Mouse (Mus musculus): ENCODE measurements around the gene Tnfrsf8. TPM values are rescaled to one million over a fixed set of nuclear protein-coding genes. Genes with fewer than 3 reads are reported as not detected.

The Tnfrsf8 gene
- polyA plus RNA-seq, 1 experiment from 2014 or later = not detected

GRCm38 (mm10) chr4:145278231-145278630 is 36.7 kb downstream of the Tnfrsf8 start:
- ATAC-seq (ENCODE audit: insufficient number of reproducible peaks, insufficient read depth, low FRiP score, low read depth) = no peak
- H3K36me3 ChIP-seq (ENCODE audit: control insufficient read depth, insufficient read depth, low read length) = no peaks in the 10 kb centered on the region
- H3K4me2 ChIP-seq (ENCODE audit: low read length) = no peak overlapping the region
- no peak overlapping the region for H3K9ac ChIP-seq (ENCODE audit: low read length)
- H3K27ac ChIP-seq (replicated peaks in 1 of 2; ENCODE audit: control insufficient read depth in 1 of 2, insufficient read depth in 1 of 2, low read depth in 2 of 2, low read length in 2 of 2) = no peak overlapping the region
- no peak overlapping the region for H3K4me3 ChIP-seq (ENCODE audit: control insufficient read depth in 1 of 2, insufficient read depth in 1 of 2, low read depth in 1 of 2, low read length in 2 of 2)
- H3K9me3 ChIP-seq (ENCODE audit: control insufficient read depth, low read length) = no peaks in the 10 kb centered on the region
- no peaks in the 10 kb centered on the region for H3K27me3 ChIP-seq (ENCODE audit: control insufficient read depth, insufficient read depth, low read length)
- H3K4me1 ChIP-seq (ENCODE audit: control insufficient read depth in 2 of 2, insufficient read depth in 2 of 2, low read length in 2 of 2) = no peaks in the 10 kb centered on the region
- 93% methylated on average over 2 of the region's 2 CpGs for WGBS

- no peaks in the 10 kb centered on the region for H3K36me3 ChIP-seq (ENCODE audit: control insufficient read depth, insufficient read depth, low read length)
- H3K9ac ChIP-seq (ENCODE audit: low read length) = no peak overlapping the region
- H3K4me1 ChIP-seq (ENCODE audit: control insufficient read depth in 2 of 2, insufficient read depth in 2 of 2, low read length in 2 of 2) = no peaks in the 10 kb centered on the region
- H3K4me2 ChIP-seq (ENCODE audit: low read length) = no peak overlapping the region
- H3K27me3 ChIP-seq (ENCODE audit: control insufficient read depth, insufficient read depth, low read length) = no peaks in the 10 kb centered on the region
- 89% methylated on average over 6 of the region's 6 CpGs for WGBS
- H3K4me3 ChIP-seq (ENCODE audit: control insufficient read depth in 1 of 2, insufficient read depth in 1 of 2, low read depth in 1 of 2, low read length in 2 of 2) = no peak overlapping the region
- ATAC-seq (ENCODE audit: insufficient number of reproducible peaks, insufficient read depth, low FRiP score, low read depth) = no peak
- no peaks in the 10 kb centered on the region for H3K9me3 ChIP-seq (ENCODE audit: control insufficient read depth, low read length)
- H3K27ac ChIP-seq (replicated peaks in 1 of 2; ENCODE audit: control insufficient read depth in 1 of 2, insufficient read depth in 1 of 2, low read depth in 2 of 2, low read length in 2 of 2) = no peak overlapping the region
Observed at GRCm38 (mm10) chr4:145276368-145277249, 38.4 kb downstream of the Tnfrsf8 start.

GRCm38 (mm10) chr4:145274887-145275286 is 40.1 kb downstream of the Tnfrsf8 start:
- H3K4me2 ChIP-seq (ENCODE audit: low read length) = no peak overlapping the region
- no peaks in the 10 kb centered on the region for H3K36me3 ChIP-seq (ENCODE audit: control insufficient read depth, insufficient read depth, low read length)
- no peak for ATAC-seq (ENCODE audit: insufficient number of reproducible peaks, insufficient read depth, low FRiP score, low read depth)
- no peak overlapping the region for H3K9ac ChIP-seq (ENCODE audit: low read length)
- H3K27ac ChIP-seq (replicated peaks in 1 of 2; ENCODE audit: control insufficient read depth in 1 of 2, insufficient read depth in 1 of 2, low read depth in 2 of 2, low read length in 2 of 2) = no peak overlapping the region
- H3K4me3 ChIP-seq (ENCODE audit: control insufficient read depth in 1 of 2, insufficient read depth in 1 of 2, low read depth in 1 of 2, low read length in 2 of 2) = no peak overlapping the region
- H3K9me3 ChIP-seq (ENCODE audit: control insufficient read depth, low read length) = no peaks in the 10 kb centered on the region
- WGBS = 89% methylated on average over 5 of the region's 5 CpGs
- no peaks in the 10 kb centered on the region for H3K27me3 ChIP-seq (ENCODE audit: control insufficient read depth, insufficient read depth, low read length)
- H3K4me1 ChIP-seq (ENCODE audit: control insufficient read depth in 2 of 2, insufficient read depth in 2 of 2, low read length in 2 of 2) = no peaks in the 10 kb centered on the region

- H3K27ac ChIP-seq (replicated peaks in 1 of 2; ENCODE audit: control insufficient read depth in 1 of 2, insufficient read depth in 1 of 2, low read depth in 2 of 2, low read length in 2 of 2) = no peak overlapping the region
- no peak for ATAC-seq (ENCODE audit: insufficient number of reproducible peaks, insufficient read depth, low FRiP score, low read depth)
- 69% methylated on average over 5 of the region's 5 CpGs for WGBS
- H3K4me3 ChIP-seq (ENCODE audit: control insufficient read depth in 1 of 2, insufficient read depth in 1 of 2, low read depth in 1 of 2, low read length in 2 of 2) = no peak overlapping the region
- H3K9me3 ChIP-seq (ENCODE audit: control insufficient read depth, low read length) = no peaks in the 10 kb centered on the region
- H3K9ac ChIP-seq (ENCODE audit: low read length) = no peak overlapping the region
- H3K4me1 ChIP-seq (ENCODE audit: control insufficient read depth in 2 of 2, insufficient read depth in 2 of 2, low read length in 2 of 2) = no peaks in the 10 kb centered on the region
- no peaks in the 10 kb centered on the region for H3K27me3 ChIP-seq (ENCODE audit: control insufficient read depth, insufficient read depth, low read length)
- no peaks in the 10 kb centered on the region for H3K36me3 ChIP-seq (ENCODE audit: control insufficient read depth, insufficient read depth, low read length)
- no peak overlapping the region for H3K4me2 ChIP-seq (ENCODE audit: low read length)
Observed at GRCm38 (mm10) chr4:145273923-145274322, 41.0 kb downstream of the Tnfrsf8 start.

- Histone ChIP-seq H3K36me3 (ENCODE audit: control insufficient read depth, insufficient read depth, low read length) (no peaks in the 10 kb centered on the region), H3K27me3 (ENCODE audit: control insufficient read depth, insufficient read depth, low read length) (no peaks in the 10 kb centered on the region), H3K9me3 (ENCODE audit: control insufficient read depth, low read length) (no peaks in the 10 kb centered on the region), H3K4me3 (ENCODE audit: control insufficient read depth in 1 of 2, insufficient read depth in 1 of 2, low read depth in 1 of 2, low read length in 2 of 2) (no peak overlapping the region), H3K27ac (replicated peaks in 1 of 2; ENCODE audit: control insufficient read depth in 1 of 2, insufficient read depth in 1 of 2, low read depth in 2 of 2, low read length in 2 of 2) (peak overlapping the region in 1 of 2 experiments; percentile 28; a peak in 1 of 4 replicates), H3K9ac (ENCODE audit: low read length) (no peak overlapping the region), H3K4me2 (ENCODE audit: low read length) (no peak overlapping the region), H3K4me1 (ENCODE audit: control insufficient read depth in 2 of 2, insufficient read depth in 2 of 2, low read length in 2 of 2) (no peaks in the 10 kb centered on the region)
- WGBS = 45% methylated on average over 1 of the region's 1 CpGs
- no peak for ATAC-seq (ENCODE audit: insufficient number of reproducible peaks, insufficient read depth, low FRiP score, low read depth)
Observed at GRCm38 (mm10) chr4:145272763-145273162, 42.2 kb downstream of the Tnfrsf8 start.

GRCm38 (mm10) chr4:145271634-145272033 is 43.3 kb downstream of the Tnfrsf8 start:
- Histone ChIP-seq H3K36me3 (ENCODE audit: control insufficient read depth, insufficient read depth, low read length) (no peaks in the 10 kb centered on the region), H3K4me2 (ENCODE audit: low read length) (no peak overlapping the region), H3K27me3 (ENCODE audit: control insufficient read depth, insufficient read depth, low read length) (no peaks in the 10 kb centered on the region), H3K9me3 (ENCODE audit: control insufficient read depth, low read length) (no peaks in the 10 kb centered on the region), H3K27ac (replicated peaks in 1 of 2; ENCODE audit: control insufficient read depth in 1 of 2, insufficient read depth in 1 of 2, low read depth in 2 of 2, low read length in 2 of 2) (no peak overlapping the region), H3K4me1 (ENCODE audit: control insufficient read depth in 2 of 2, insufficient read depth in 2 of 2, low read length in 2 of 2) (no peaks in the 10 kb centered on the region), H3K9ac (ENCODE audit: low read length) (no peak overlapping the region), H3K4me3 (ENCODE audit: control insufficient read depth in 1 of 2, insufficient read depth in 1 of 2, low read depth in 1 of 2, low read length in 2 of 2) (no peak overlapping the region)
- ATAC-seq (ENCODE audit: insufficient number of reproducible peaks, insufficient read depth, low FRiP score, low read depth) = no peak
- 77% methylated on average over 4 of the region's 4 CpGs for WGBS

GRCm38 (mm10) chr4:145270136-145270535 is 44.8 kb downstream of the Tnfrsf8 start:
- H3K27ac ChIP-seq (replicated peaks in 1 of 2; ENCODE audit: control insufficient read depth in 1 of 2, insufficient read depth in 1 of 2, low read depth in 2 of 2, low read length in 2 of 2) = no peak overlapping the region
- H3K4me2 ChIP-seq (ENCODE audit: low read length) = no peak overlapping the region
- H3K9me3 ChIP-seq (ENCODE audit: control insufficient read depth, low read length) = no peaks in the 10 kb centered on the region
- no peaks in the 10 kb centered on the region for H3K4me1 ChIP-seq (ENCODE audit: control insufficient read depth in 2 of 2, insufficient read depth in 2 of 2, low read length in 2 of 2)
- H3K27me3 ChIP-seq (ENCODE audit: control insufficient read depth, insufficient read depth, low read length) = no peaks in the 10 kb centered on the region
- no peak overlapping the region for H3K4me3 ChIP-seq (ENCODE audit: control insufficient read depth in 1 of 2, insufficient read depth in 1 of 2, low read depth in 1 of 2, low read length in 2 of 2)
- no peaks in the 10 kb centered on the region for H3K36me3 ChIP-seq (ENCODE audit: control insufficient read depth, insufficient read depth, low read length)
- ATAC-seq (ENCODE audit: insufficient number of reproducible peaks, insufficient read depth, low FRiP score, low read depth) = no peak
- WGBS = 84% methylated on average over 5 of the region's 5 CpGs
- H3K9ac ChIP-seq (ENCODE audit: low read length) = no peak overlapping the region

All from heart, embryonic 14.5 days (tissue).